Mouse (Mus musculus) kidney, embryonic 15.5 days (tissue): Measurements from ENCODE around the gene Arsb. TPM values are rescaled to one million over a fixed set of nuclear protein-coding genes. Genes with fewer than 3 reads are reported as not detected.
"Not testable (repeated sequence)": the region's sequence is repeated elsewhere in the genome, so short reads cannot be mapped to it uniquely, and the experiment has no call there.

Experiments
- ATAC-seq: fragments of 200-750 bp; cut with Nextera tagmentation; replicated peaks from 2 replicates; pipeline ENCODE4 v1.8.0; 2017; ENCODE audit warnings: moderate TSS enrichment; ENCODE audit not compliant: low FRiP score
- H3K27ac ChIP-seq: fragments of 300-500 bp; sonication (generic); 2 replicates; pipeline ENCODE4 v1.5.1; 2015; ENCODE audit warnings: mild to moderate bottlenecking, inconsistent platforms
- H3K27me3 ChIP-seq: fragments of 300-500 bp; sonication (generic); 2 replicates; pipeline ENCODE4 v1.6.1; 2015; ENCODE audit warnings: inconsistent platforms
- H3K36me3 ChIP-seq: fragments of 300-500 bp; sonication (generic); 2 replicates; pipeline ENCODE4 v1.6.1; 2015; ENCODE audit warnings: inconsistent platforms
- H3K4me1 ChIP-seq: fragments of 300-500 bp; sonication (generic); 2 replicates; pipeline ENCODE4 v1.6.1; 2015; ENCODE audit warnings: inconsistent platforms
- H3K4me2 ChIP-seq: fragments of 300-500 bp; sonication (generic); 2 replicates; pipeline ENCODE4 v1.6.1; 2015; ENCODE audit warnings: moderate library complexity, mild to moderate bottlenecking, inconsistent platforms
- H3K4me3 ChIP-seq: fragments of 300-500 bp; sonication (generic); replicated peaks from 2 replicates; pipeline ENCODE4 v1.5.1; 2015; ENCODE audit warnings: mild to moderate bottlenecking, inconsistent platforms
- H3K9ac ChIP-seq: fragments of 300-500 bp; sonication (generic); 2 replicates; pipeline ENCODE4 v1.6.1; 2015; ENCODE audit warnings: mild to moderate bottlenecking, inconsistent platforms
- H3K9me3 ChIP-seq: fragments of 300-500 bp; sonication (generic); replicated peaks from 2 replicates; pipeline ENCODE4 v1.6.1; 2016; ENCODE audit warnings: inconsistent platforms
- WGBS: fragments of 180-500 bp; shearing (Covaris S2); methylation state at CpG from one replicate; pipeline ENCODE4 v1.1.7; 2015; ENCODE audit warnings: mixed read lengths; 5-methylcytosine and 5-hydroxymethylcytosine counted together
- polyA plus RNA-seq: library from polyadenylated mRNA; unstranded; fragments of >200 nt; fragmentation: Nextera tagmentation; extraction: Ambion mirVana; gene quantifications from 2 replicates; pipeline ENCODE4 v1.2.1, GENCODE M21; 2015

The Arsb gene
- polyA plus RNA-seq, 1 experiment from 2014 or later = 13.9 TPM

DNA sequence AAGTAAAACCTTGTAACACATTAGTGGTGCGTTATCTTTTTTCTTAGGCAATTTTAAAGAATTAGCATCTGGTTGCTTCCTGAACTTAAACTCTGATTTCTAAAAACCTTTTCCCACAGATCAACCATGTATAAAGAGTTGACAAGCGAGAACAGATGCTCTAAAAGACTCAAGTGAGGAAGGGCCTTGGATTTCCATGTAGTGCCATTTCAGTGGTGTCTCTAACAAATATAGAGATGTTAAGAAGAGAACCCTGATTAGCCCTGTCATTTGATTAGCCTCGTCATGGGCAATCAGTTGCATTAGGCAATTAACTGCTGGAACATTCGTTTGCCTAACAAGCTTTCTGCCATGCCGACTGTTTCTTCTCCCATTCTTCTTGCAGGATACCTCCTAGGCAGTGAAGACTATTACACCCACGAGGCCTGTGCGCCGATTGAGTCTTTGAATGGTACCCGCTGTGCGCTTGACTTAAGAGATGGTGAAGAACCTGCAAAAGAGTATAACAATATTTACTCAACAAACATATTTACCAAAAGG, 22.3 kb downstream of the Arsb start:
- Histone ChIP-seq H3K4me2 (no peak overlapping the region), H3K4me1 (peaks cover 15% of the 10 kb centered on the region), H3K9ac (no peak overlapping the region), H3K36me3 (peaks cover 6% of the 10 kb centered on the region), H3K27me3 (no peaks in the 10 kb centered on the region), H3K9me3 (0 out of 2 replicates have a peak, but pooled peaks cover 5% of the 10 kb centered on the region), H3K4me3 (no peak overlapping the region), H3K27ac (no peak overlapping the region)
- 73% methylated on average over 10 of the region's 10 CpGs for WGBS
- ATAC-seq = no peak

DNA sequence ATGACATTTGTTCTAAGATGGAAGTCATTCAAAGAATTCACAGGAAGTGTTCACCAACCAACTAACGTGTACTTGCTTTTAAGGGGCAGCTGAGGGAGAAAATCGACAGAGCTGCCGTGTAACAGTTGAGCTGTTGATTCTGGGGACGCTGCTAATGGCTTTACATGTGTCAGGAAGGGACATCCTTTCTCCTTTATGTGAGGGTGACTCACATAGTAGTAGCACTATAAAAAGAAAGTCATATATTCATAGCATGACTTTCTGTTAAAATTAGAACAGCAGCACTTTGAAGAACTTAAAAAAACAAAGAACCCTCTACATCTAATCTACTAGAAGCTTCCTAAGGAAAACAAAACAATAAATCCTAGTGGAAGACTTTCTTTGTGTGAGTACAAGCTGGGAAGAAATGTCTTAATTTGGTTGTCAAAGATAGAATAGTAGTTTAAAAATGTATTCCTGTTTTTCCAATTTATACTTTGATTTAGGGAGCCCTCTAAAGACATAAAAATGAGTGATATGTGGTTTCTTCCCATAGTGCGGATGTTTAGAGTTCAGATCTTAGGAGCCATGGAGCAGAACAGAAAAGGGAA, 25.7 kb downstream of the Arsb start:
- 37% methylated on average over 5 of the region's 5 CpGs for WGBS
- ATAC-seq = 0 out of 2 replicates have a peak, but pooled peaks have one; percentile 38
- peak overlapping the region; percentile 52 for H3K27ac ChIP-seq

DNA sequence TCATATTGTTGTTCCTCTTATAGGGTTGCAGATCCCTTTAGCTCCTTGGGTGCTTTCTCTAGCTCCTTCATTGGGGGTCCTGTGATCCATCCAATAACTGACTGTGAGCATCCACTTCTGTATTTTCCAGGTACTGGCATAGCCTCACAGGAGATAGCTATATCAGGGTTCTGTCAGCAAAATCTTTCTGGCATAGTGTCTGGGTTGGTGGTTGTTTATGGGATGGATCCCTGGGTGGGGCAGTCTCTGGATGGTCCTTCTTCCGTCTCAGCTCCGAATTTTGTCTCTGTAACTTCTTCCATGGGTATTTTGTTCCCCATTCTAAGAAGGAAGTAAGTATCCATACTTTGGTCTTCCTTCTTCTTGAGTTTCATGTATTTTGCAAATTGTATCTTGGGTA, 38.9 kb downstream of the Arsb start:
- not testable (repeated sequence) for H3K9ac ChIP-seq, H3K9me3 ChIP-seq, H3K4me3 ChIP-seq, H3K27me3 ChIP-seq, H3K4me1 ChIP-seq, H3K36me3 ChIP-seq, ATAC-seq, H3K4me2 ChIP-seq, H3K27ac ChIP-seq
- 89% methylated on average over 2 of the region's 2 CpGs for WGBS

More for the DNA sequence above, 25.7 kb downstream of the Arsb start:
- peaks cover 6% of the 10 kb centered on the region for H3K36me3 ChIP-seq
- no peak overlapping the region for H3K4me2 ChIP-seq
- H3K27me3 ChIP-seq = no peaks in the 10 kb centered on the region
- 0 out of 2 replicates have a peak, but pooled peaks cover 5% of the 10 kb centered on the region for H3K9me3 ChIP-seq
- H3K9ac ChIP-seq = no peak overlapping the region
- H3K4me1 ChIP-seq = peaks cover 15% of the 10 kb centered on the region
- no peak overlapping the region for H3K4me3 ChIP-seq

DNA sequence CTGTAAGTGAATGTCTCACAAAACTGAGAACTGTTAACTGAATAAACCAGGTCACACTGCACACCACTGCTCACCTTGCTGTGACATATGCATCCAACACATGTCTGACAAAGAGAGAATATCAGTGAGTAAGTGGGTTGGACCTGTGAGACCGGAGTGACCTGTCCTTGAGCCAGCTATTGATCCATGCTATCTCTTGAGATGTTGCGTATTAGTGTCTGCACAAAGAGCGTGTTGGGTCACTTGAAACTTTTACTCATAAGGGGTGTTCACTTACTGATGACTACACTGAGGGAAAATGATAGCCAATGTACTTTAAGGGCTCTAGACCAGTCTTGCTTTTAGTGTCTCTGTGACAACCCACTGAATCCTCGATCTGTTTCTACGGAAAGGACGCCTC, 42.7 kb downstream of the Arsb start:
- WGBS = 93% methylated on average over 6 of the region's 6 CpGs
- Histone ChIP-seq H3K9me3 (no peaks in the 10 kb centered on the region), H3K4me1 (no peaks in the 10 kb centered on the region; the same call in 1 of the 2 replicates), H3K27me3 (no peaks in the 10 kb centered on the region), H3K27ac (no peak overlapping the region), H3K4me2 (no peak overlapping the region), H3K9ac (no peak overlapping the region), H3K36me3 (no peaks in the 10 kb centered on the region), H3K4me3 (no peak overlapping the region)
- no peak for ATAC-seq

DNA sequence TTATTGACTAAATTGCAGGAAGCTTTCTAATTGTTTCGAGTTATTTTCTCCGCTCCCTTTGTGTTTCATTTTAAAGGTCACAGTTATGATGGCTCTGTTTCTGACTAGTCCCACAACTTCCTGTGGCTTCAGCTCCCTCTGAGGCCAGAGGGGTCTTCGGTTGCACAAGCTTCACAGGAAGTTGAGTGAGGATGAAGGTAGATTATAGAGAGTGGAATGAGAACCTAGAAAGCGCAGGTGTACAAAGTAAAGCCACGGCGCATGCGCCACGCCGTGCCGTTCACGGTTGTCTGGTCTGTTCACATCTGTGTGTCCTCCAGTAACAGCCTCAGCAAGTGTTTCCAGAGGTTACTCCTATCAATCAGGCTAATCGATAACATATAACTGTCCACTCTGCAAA, 43.2 kb downstream of the Arsb start:
- H3K4me1 ChIP-seq = no peaks in the 10 kb centered on the region; the same call in 1 of the 2 replicates
- H3K36me3 ChIP-seq = no peaks in the 10 kb centered on the region
- no peak overlapping the region for H3K9ac ChIP-seq
- H3K27ac ChIP-seq = no peak overlapping the region
- ATAC-seq = no peak
- 88% methylated on average over 12 of the region's 12 CpGs for WGBS
- no peaks in the 10 kb centered on the region for H3K27me3 ChIP-seq
- H3K9me3 ChIP-seq = no peaks in the 10 kb centered on the region
- no peak overlapping the region for H3K4me2 ChIP-seq
- no peak overlapping the region for H3K4me3 ChIP-seq

DNA sequence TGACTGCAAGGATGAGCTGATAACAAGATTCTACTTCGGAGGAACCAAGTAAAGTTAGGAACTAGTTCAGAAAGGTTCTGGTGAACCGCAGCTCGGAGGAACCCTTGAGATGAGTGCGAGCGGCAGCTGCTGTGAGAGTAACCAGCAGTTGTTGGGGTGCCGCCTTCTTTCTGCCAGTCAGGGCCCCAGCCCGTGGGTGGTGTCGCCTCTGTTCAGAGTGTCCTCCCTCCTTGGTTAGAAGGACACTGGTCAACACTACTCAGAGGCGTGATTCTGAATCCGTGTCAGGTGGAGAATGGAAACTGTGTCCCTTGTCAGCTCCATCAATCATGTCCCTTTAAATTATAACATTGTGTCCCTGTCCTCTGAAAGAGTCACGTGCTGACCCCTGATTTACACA, 43.7 kb downstream of the Arsb start:
- no peak for ATAC-seq
- WGBS = 86% methylated on average over 11 of the region's 11 CpGs
- H3K36me3 ChIP-seq = no peaks in the 10 kb centered on the region

DNA sequence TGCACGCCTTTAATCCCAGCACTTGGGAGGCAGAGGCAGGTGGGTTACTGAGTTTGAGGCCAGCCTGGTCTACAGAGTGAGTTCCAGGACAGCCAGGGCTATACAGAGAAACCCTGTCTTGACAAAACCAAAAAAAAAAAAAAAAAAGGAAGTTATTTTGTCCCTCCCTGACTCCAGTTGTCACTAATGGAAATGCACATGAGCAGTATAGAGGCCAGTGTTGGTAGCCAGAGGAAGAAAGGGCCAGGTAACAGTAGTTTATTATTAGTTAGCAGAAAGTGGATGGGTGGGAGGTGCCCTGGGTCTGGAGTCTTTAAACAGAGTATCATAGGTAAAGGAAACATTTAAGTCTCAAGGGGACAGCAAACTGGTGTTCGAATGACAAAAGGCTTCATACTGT, 44.7 kb downstream of the Arsb start:
- no peaks in the 10 kb centered on the region; the same call in 1 of the 2 replicates for H3K4me1 ChIP-seq
- no peak overlapping the region for H3K4me3 ChIP-seq
- no peak overlapping the region for H3K4me2 ChIP-seq
- H3K36me3 ChIP-seq = no peaks in the 10 kb centered on the region
- WGBS = 81% methylated on average over 2 of the region's 2 CpGs
- no peak overlapping the region for H3K27ac ChIP-seq
- H3K27me3 ChIP-seq = no peaks in the 10 kb centered on the region
- ATAC-seq = no peak
- no peak overlapping the region for H3K9ac ChIP-seq
- no peaks in the 10 kb centered on the region for H3K9me3 ChIP-seq

More for the DNA sequence above, 43.7 kb downstream of the Arsb start:
- no peak overlapping the region for H3K4me3 ChIP-seq
- no peak overlapping the region for H3K4me2 ChIP-seq
- H3K27ac ChIP-seq = no peak overlapping the region
- no peaks in the 10 kb centered on the region for H3K9me3 ChIP-seq
- no peak overlapping the region for H3K9ac ChIP-seq
- no peaks in the 10 kb centered on the region; the same call in 1 of the 2 replicates for H3K4me1 ChIP-seq
- H3K27me3 ChIP-seq = no peaks in the 10 kb centered on the region

DNA sequence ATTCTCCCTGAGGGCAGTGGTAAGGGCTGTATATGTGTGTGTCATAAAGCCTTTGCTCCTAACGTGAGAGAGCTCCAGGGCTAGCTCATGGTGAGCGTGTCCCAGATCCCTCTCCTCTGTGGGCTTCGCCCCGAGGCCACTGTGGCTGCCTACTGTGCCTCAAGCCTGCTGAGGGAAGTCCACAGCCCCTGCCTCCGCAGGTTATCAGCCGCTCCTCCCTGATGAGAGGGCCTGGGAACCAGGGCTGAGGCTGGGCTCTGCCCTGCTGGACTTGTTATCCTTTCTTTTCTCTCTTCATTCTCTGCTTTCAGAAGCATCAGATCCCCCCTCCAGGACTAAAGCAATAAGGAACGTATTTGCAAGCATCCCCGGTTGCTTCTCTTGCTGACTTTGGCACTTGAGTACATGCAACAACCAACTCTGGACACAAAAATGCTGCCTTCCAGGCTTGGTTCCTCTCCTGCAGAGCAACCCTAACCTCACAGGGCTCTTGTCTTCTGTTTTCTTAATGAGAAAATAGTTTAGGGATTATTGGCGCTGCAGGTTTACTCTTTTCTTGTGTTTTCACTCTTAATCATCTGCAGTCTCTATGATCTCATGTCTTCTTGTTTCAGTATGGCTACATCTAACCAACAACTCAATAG, 45.4 kb downstream of the Arsb start:
- Histone ChIP-seq H3K9ac (no peak overlapping the region), H3K9me3 (no peaks in the 10 kb centered on the region), H3K27me3 (no peaks in the 10 kb centered on the region), H3K4me2 (no peak overlapping the region), H3K27ac (no peak overlapping the region), H3K4me1 (peaks cover 2% of the 10 kb centered on the region), H3K4me3 (no peak overlapping the region), H3K36me3 (no peaks in the 10 kb centered on the region)
- WGBS = 74% methylated on average over 9 of the region's 9 CpGs
- ATAC-seq = no peak

DNA sequence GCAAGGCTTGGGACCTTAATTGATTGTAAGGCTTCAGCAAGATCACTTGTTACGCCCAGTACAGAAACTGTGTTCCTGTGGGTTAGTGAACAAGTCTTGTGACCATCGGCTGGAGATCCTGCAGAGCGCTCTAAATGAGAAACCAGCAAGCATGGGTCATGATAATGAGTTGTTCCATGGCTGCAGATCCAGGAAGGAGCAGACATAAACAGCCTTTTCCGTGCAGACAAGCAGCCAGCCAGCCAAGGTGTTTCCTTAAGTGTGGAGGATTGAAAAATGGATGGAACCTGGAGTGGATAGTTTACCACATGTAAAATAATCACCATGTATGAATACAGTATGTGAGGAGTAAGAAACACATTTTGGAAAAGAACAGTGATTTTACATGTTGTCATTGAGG, 48.7 kb downstream of the Arsb start:
- H3K27me3 ChIP-seq = no peaks in the 10 kb centered on the region
- 85% methylated on average over 4 of the region's 4 CpGs for WGBS
- no peak overlapping the region for H3K4me3 ChIP-seq
- ATAC-seq = no peak
- no peak overlapping the region for H3K4me2 ChIP-seq
- H3K9me3 ChIP-seq = no peaks in the 10 kb centered on the region
- peaks cover 11% of the 10 kb centered on the region for H3K4me1 ChIP-seq
- H3K36me3 ChIP-seq = no peaks in the 10 kb centered on the region
- H3K9ac ChIP-seq = no peak overlapping the region
- no peak overlapping the region for H3K27ac ChIP-seq

DNA sequence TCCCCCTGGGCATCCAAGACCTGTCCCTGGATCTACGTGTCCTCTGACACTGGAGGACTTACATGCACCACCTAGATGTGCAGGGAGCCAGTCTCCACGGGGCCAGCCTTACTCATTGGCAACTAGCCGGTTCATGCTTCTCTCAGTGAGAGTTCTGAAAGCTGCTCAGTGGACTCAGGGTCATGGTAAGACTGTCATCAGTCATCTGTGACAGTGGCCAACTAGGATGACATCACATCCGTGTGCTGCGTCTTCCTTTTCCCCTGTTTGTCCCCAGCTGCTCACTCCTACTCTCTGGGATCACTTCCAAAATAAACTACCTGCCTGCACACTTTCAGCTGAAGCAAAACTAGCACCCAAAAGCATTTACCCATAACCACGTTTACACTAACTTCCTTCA, 50.6 kb downstream of the Arsb start:
- Histone ChIP-seq H3K27me3 (no peaks in the 10 kb centered on the region), H3K27ac (0 out of 2 replicates have a peak overlapping the region, but pooled peaks have one; percentile 41), H3K4me2 (no peak overlapping the region), H3K36me3 (no peaks in the 10 kb centered on the region), H3K4me3 (no peak overlapping the region), H3K9me3 (no peaks in the 10 kb centered on the region), H3K9ac (no peak overlapping the region; the same call in 1 of the 2 replicates), H3K4me1 (peaks cover 11% of the 10 kb centered on the region)
- ATAC-seq = peak; percentile 43; the same call in 1 of the 2 replicates
- WGBS = 32% methylated on average over 6 of the region's 6 CpGs

DNA sequence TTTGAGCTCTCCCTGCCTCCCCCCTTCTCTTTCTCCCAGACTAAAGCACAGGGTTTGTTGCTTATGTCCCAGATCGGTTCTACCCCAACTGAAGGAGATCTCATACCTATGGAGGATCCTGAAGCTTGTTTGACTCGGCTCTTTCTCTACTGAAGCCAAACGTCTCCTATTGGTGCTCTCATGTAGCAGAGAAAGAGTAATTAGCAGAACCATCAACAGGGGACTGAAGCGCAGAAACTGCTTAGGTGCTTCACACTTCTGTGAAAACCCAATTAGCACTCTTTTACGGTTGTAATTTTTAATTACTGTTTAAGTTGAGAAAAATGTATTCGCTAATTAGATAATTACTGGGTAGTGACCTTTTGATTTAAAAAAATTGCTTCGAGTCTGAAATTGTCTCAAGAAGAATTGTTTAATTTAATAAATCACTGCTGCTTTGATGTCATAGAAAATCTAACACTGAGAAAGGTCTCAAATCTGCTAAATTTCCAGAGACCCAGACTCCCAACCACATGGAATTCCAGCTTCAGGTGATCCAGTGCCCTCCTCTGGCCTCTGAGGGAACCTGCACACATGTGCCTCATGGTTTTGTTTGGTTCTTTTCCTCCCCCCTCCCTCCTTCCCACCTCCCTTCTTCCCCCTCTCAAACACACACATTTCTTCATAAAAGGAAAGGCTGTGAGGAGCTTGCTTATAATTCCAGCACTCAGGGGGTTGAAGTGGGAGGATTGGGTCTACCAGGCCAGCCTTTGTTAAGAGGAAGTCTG, 54.5 kb downstream of the Arsb start:
- 67% methylated on average over 7 of the region's 7 CpGs for WGBS
- peaks cover 19% of the 10 kb centered on the region for H3K4me1 ChIP-seq
- H3K4me3 ChIP-seq = no peak overlapping the region
- no peaks in the 10 kb centered on the region for H3K36me3 ChIP-seq
- H3K27ac ChIP-seq = no peak overlapping the region
- ATAC-seq = no peak
- no peaks in the 10 kb centered on the region for H3K9me3 ChIP-seq
- no peak overlapping the region for H3K4me2 ChIP-seq
- H3K27me3 ChIP-seq = no peaks in the 10 kb centered on the region
- H3K9ac ChIP-seq = no peak overlapping the region

DNA sequence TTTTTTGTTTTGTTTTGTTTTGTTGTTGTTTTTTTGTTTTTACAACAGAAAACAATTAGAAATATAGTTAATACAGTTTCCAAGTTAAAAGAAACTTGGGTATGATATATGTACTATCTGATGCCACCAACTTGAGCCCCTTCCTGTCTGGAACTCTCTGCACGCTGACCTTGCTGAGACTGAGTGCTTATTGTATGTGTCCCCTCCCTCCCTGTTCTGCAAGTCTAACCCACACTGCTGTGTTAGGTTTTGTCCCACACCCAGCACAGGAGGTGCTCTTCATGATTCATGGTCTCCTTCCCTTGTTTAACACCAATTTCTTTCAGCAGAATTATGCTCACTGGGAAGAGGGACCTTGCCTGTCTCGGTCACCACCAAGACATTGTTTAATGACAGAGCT, 56.3 kb downstream of the Arsb start:
- no peaks in the 10 kb centered on the region for H3K27me3 ChIP-seq
- H3K4me1 ChIP-seq = peaks cover 8% of the 10 kb centered on the region; the same call in 1 of the 2 replicates
- no peak overlapping the region for H3K9ac ChIP-seq
- H3K4me3 ChIP-seq = no peak overlapping the region
- 0 out of 2 replicates have a peak, but pooled peaks have one; percentile 40 for ATAC-seq
- H3K27ac ChIP-seq = no peak overlapping the region
- H3K36me3 ChIP-seq = no peaks in the 10 kb centered on the region
- H3K4me2 ChIP-seq = no peak overlapping the region
- H3K9me3 ChIP-seq = no peaks in the 10 kb centered on the region
- WGBS = 47% methylated on average over 2 of the region's 2 CpGs
